Mouse (Mus musculus): ENCODE results near the gene Tmprss13.
A peak's percentile ranks its signal among the peaks of the same experiment; 100 is the strongest.

GRCm38 (mm10) chr9:45388385-45388994 lies 69.6 kb downstream of the Tmprss13 start:
- TF ChIP-seq TBP (conservative IDR thresholded peaks at IDR 0.05; ENCODE audit: low read depth, low read length) (no peak), RAD21 (IDR thresholded peaks at IDR 0.05; ENCODE audit: low read depth, low read length) (peak; percentile 99)

All from CH12.LX (cell line).